Mouse (Mus musculus): ENCODE data around the gene Iqcg. TPM values are rescaled to one million over a fixed set of nuclear protein-coding genes. Genes with fewer than 3 reads are reported as not detected.

The Iqcg gene
- polyA plus RNA-seq, 1 experiment from 2014 or later, result 4.9 TPM

MicroRNA genes within 50 kb of the gene (microRNA counts, 519-probe panel; counts per million panel counts)
- microRNA mmu-miR-1947, result 104 counts per million, percentile 35 among the panel's probes with 10 or more counts

Small RNA genes within 50 kb of the gene (microRNA-seq; reads per million reads assigned to microRNA genes)
- gene Gm22231, result not detected
- 4.7 reads per million, percentile 21 among the genes with 10 or more reads in this experiment for gene Mir1947

Other genes starting within 250 kb of the Iqcg start
- gene Smbd1, start 245.7 kb downstream of the Iqcg start, polyA plus RNA-seq (2015; fragmentation: Nextera tagmentation; extraction: Ambion mirVana), result not detected in 2 replicates
- 102 and 109 TPM in 2 replicates for gene Fyttd1, start 178.7 kb downstream of the Iqcg start, polyA plus RNA-seq (2015; fragmentation: Nextera tagmentation; extraction: Ambion mirVana)
- 23.7 and 24.2 TPM in 2 replicates for gene Rubcn, start 178.5 kb downstream of the Iqcg start, polyA plus RNA-seq (2015; fragmentation: Nextera tagmentation; extraction: Ambion mirVana)
- gene Lrch3, start 142.1 kb downstream of the Iqcg start, polyA plus RNA-seq (2015; fragmentation: Nextera tagmentation; extraction: Ambion mirVana), result 22.7 and 23.7 TPM in 2 replicates
- 795 and 849 TPM in 2 replicates for gene Rpl35a, start 235 bp upstream of the Iqcg start, polyA plus RNA-seq (2015; fragmentation: Nextera tagmentation; extraction: Ambion mirVana)
- gene Lmln, start 6.3 kb upstream of the Iqcg start, polyA plus RNA-seq (2015; fragmentation: Nextera tagmentation; extraction: Ambion mirVana), result 3.1 and 4.0 TPM in 2 replicates
- gene Osbpl11, start 128.9 kb upstream of the Iqcg start, polyA plus RNA-seq (2015; fragmentation: Nextera tagmentation; extraction: Ambion mirVana), result 15.3 and 15.8 TPM in 2 replicates
- gene Snx4, start 195.2 kb upstream of the Iqcg start, polyA plus RNA-seq (2015; fragmentation: Nextera tagmentation; extraction: Ambion mirVana), result 86.4 and 90.6 TPM in 2 replicates